Mouse (Mus musculus) liver, postnatal 0 days (tissue): ENCODE data around the gene Zfp366.

Experiments
- CTCF ChIP-seq: sonication (generic); IDR thresholded peaks from 2 replicates; pipeline ENCODE4 v1.5.1; 2016; ENCODE audit warnings: antibody characterized with exemption, low read depth
- EP300 ChIP-seq: IDR thresholded peaks from 2 replicates; pipeline ENCODE4 v1.6.1; 2016; ENCODE audit warnings: antibody characterized with exemption, low read depth, mild to moderate bottlenecking

DNA sequence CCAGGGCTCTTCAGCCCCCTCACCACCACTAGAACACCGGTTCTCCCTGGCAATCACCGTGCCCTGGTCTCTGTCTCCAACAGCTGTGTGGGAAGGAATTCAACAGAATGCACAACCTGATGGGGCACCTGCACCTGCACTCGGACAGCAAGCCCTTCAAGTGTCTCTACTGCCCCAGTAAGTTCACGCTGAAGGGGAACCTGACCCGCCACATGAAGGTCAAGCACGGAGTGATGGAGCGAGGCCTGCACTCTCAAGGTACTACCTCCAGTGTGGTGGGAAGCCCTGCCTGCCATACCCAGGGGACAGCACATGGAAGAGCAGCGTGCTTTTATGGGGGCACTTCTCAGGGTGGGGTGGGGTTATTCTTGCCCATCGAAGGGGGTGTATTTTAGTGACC is 59.2 kb downstream of the Zfp366 start:
- TF ChIP-seq CTCF (no peak), EP300 (no peak)
